Mouse (Mus musculus): ENCODE results near the gene Tnfrsf18. TPM values are rescaled to one million over a fixed set of nuclear protein-coding genes. Genes with fewer than 3 reads are reported as not detected.

The Tnfrsf18 gene
- not detected for total RNA-seq (2021)

DNA sequence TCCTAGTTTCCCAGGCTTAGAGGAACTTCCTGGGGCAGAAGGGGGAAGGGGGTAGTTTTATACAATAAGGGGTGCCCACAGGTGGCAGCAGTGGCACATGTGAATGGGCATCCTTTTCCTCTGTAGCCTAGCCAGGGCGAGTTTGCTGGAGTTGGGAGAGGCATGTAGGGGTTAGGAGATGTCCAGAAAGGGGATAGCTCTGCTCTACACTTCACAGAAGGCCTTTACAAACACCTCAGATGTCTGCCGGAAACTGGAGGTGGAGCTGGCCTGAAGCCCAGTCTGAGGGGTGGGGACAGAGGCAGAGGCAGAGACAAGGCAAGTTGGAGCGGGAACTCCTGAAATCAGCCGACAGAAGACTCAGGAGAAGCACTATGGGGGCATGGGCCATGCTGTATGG, at the start of gene Tnfrsf18:
Gene Tnfrsf18 (plus strand): TSS at position 152 of the 400 bp plus-strand sequence.
- peak; percentile 29 to 52 for DNase-seq

DNA sequence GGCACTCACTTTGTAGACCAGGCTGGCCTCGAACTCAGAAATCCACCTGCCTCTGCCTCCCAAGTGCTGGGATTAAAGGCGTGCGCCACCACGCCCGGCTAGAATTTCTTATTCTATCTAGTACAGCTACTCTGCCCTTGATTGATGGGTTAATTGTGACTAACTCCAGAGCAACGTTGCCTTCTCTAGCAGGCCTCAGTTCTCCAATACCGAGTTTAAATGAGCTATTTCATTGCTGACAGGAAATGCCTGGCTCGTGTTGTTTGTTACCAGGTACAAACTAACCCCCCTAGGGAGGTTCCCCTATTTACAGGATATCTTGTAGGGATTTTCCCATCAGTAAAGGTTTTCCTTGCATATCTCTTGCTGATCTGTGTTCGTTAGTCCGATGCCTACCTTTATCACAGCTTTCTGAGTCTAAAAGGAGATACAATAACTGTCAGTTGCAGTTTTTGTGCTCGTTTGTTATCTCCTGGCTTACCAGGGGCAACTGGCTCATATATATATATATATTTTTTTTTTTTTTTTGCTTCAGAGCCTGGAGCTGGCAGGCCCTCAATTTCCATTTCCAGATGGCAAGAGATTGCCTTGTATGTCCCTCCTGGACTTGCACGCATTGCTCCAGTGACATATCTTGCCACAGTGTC, 44.4 kb upstream of the Tnfrsf18 start:
- DNase-seq: no peak

DNA sequence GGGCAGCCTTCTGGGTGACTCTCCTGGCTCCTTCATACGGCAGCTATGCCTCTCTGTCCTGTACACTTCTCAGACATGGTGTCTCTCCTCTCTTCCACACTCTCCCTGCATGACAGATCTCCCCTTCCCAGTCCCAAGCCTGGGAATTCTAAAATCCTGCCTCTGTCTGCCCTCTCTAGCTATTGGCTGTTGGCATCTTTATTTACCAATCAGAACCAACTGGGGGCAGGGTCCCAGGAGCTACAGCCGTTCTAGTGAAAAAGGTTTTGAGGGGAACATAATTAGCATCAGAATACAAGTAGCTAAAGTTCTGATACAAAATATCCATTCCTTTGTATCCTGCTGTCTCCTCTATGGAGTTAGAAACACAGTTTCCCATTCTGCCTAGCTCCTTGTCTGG, 42.2 kb upstream of the Tnfrsf18 start:
- DNase-seq: no peak

DNA sequence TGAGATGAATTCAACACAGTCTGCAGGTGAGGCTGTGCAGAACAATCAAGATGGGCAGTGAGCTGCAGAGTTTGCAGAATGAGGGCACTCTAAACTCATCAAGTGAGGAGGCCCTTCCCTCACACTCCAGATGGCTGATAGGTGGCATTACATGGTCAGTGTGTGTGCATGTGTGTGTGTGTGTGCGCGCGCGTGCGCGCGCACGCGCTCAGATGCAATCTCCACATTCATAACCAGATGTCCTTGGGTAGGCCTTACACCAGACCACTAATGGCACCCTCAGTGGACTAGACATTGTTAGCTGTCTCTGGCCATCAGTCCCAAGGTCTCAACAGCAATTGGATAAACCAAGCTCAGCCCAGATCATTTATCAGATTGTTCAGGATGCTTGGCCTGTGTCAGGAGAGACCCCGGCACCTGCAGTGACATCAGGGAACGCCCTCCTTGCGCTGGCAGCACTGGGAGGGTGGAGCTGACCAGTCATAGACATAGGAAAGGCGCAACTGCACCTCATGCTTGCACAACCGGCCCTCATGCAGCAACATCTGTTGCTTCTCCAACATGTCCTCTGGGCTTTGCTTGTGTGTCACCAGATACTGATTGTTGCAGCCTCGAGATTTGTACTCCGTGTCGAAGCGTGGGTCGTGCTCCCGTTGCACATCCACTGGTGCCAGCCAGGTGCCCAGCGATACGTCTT, 34.6 kb upstream of the Tnfrsf18 start:
- peak in 1 of 2 experiments; percentile 10 for DNase-seq

DNA sequence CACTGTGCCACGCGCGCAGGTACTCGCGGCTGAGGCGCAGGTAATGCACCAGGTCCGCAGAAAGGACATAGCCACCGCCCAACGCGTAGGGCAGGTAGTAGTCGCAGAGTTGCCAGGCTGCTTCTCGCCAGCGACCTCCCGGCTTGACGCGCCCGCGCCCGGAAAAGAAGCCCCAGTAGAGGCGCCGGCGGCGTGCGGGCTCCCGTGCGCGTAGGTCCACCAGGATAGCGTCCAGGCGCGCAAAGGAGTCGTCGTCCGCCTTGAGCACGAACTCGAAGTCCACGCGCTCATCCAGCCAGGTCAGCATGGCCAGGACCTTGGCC, 34.1 kb upstream of the Tnfrsf18 start:
- DNase-seq: no peak

DNA sequence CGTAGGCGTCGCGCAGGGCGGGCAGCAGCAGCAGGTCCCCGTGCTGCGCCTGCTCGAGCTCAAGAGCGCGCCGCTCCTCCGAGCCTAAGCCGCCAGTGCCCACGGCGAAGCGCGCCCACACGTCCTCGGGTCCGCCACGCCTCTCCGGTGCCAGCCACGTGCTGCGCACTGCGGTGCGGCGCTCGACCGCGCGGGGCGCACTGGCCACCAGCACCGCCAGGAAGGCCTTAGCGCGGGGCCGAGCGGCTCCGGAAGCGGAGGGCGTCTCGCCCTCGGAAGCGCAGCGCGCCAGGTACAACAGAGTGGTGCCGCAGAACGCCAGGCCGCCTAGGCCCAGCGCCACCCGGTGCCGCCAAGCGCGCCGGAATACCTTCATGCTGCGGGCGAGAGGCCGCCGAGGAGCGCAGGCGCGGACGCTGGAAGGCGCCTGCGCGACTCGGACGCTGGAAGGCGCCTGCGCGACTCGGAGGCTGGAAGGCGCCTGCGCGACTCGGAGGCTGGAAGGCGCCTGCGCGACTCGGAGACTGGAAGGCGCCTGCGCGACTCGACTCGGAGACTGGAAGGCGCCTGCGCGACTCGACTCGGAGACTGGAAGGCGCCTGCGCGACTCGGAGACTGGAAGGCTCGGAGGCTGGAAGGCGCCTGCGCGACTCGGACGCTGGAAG, 33.6 kb upstream of the Tnfrsf18 start, which contains the start of the genes B3galt6 and Sdf4:
Gene B3galt6 (minus strand): TSS at position 409 of the 665 bp plus-strand sequence.
Gene Sdf4 (plus strand): TSS at position 632 of the 665 bp plus-strand sequence.
- DNase-seq: peak; percentile 89 to 90

DNA sequence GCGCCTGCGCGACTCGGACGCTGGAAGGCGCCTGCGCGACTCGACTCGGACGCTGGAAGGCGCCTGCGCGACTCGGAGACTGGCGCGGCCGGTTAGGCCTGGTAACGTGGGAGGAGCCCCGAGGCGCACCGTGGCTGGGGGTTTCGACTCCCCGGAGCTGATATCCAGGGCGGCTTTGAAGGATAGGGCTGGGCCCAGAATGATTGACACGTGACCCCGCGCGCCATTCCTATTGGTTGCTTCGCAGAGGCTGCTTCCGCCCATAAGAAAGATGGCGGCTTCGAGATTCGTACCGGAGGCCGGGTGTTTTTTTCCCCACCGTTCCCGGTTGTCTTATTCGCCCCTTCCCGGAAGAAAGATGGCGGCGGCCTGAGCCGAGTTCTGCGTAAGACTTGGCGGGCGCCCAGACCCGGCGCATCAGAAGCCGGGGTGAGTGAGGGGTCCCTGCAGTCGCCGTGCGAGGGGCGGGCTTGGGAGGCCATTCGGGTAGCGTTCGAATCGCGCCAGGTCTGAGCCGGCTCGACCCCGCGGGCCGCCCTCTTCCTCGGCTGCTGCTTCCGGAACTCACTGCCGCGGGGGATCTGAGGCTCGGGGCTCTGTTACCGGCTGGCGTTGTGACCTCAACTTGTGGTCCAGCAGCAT, 32.9 kb upstream of the Tnfrsf18 start:
- DNase-seq: peak; percentile 95 to 96

DNA sequence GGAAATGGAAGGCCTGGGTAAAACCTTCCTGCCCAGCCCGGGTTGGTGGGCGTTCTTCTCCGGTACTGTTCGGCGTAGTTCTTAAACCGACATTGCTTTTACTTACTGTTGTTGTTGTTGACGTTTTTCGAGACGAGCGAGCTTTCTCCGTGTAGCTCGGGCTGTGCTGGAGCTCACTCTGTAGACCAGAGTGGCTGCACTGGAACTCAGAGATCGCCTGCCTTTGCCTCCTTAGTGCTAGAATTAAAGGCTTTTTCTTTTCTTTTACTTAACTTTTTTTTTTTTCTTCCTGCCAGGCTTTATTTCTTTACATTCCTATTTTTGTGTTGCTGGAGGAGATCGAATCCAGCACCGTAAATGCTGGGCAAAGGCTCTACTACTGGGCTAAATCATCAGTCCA, 32.4 kb upstream of the Tnfrsf18 start:
- DNase-seq: no peak

DNA sequence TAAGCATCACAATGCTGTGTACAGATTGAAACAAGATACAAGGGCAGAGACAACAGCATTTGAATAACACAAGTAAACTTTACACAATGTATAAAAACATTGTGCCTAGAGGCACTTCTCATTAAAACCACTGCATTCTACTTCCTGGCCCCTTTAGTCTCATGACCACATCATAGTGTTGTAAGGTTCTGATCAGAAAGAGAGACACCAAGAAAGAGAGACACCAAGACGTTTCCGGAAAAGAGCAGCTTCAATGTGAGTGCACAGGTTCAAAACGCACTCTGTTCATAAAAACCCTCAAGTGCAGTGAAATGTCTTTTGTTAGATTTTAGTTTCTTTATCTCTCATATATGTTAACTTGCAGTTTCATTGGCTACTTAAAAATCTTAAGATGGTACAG, 21.9 kb upstream of the Tnfrsf18 start:
- no peak for DNase-seq

DNA sequence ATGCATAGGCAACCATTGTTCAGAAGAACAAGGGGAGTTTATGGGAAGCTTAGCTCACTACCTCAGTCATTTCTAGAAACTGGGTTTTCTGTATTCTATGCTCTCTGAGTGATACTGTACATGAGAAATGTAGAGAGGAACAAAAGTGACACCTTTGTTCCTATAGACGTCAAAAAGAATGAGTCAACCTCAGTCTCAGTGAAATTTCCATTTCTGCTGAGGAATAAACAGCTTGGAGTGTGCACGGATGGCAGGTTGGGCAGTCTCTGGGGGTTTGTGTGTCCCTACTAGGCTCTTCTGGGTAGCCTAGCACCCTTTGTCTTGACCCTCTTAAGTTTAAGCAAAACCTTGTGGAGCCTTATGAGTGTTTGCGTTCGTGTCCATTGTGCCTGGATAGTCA, 17.6 kb upstream of the Tnfrsf18 start:
- no peak for DNase-seq

DNA sequence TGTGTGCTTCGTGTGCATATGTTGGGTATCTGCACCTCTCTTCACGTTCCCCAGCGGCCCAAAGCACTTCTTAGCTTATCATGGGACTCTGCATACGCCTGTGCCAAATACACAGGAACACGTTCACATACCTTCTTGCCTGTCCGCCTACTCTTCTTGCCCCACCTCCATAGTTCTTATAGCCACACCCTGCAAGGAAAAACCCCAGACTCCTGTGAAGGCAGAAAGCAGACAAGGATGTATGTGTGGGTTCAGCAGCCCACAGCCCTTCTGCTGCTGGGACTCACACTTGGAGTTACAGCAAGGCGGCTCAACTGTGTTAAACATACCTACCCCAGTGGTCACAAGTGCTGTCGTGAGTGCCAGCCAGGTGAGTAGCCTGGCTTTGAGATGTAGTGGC, 12.3 kb upstream of the Tnfrsf18 start, which contains the start of gene Tnfrsf4:
Gene Tnfrsf4 (plus strand): TSS at position 207 of the 400 bp plus-strand sequence.
- DNase-seq: no peak

DNA sequence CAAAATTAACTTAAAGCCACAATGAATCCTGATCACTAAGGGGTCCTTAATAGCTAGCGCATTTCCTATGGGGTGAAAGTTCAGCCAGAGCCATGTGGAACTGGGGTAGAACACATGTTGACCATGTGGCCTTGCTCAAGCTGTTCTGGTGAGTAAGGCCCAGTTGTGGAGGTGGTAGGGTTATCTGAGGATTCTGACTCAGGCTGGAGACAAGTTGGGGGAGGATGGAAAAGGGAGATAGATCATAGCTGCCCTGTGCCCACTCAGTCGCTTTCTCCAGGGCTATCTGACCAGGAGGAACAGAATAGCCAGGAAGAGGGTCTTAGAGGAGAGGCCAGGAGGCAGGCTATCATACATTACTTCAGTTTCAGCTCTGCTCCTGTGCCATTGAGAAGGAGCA, 11.5 kb upstream of the Tnfrsf18 start:
- DNase-seq: no peak

DNA sequence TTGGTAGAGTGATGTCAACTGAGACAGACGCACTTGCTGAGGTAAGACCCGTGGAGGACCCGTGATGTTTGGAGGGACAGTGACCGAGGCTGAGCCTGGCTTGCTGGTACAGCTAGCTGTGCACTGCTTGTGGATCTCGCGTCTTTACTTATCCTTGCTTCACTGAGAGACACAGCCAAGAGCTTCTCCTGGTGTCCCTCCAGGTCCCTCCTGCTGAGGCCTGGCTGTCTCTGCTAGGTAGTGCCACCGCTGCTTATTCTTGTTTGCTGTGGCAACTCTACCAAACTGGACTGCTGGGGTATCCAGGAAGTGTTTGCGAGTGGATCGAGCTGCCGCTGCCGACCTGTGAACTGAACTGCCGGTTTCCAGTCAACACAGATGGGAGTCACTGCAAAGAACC, 6.2 kb upstream of the Tnfrsf18 start:
- no peak for DNase-seq

DNA sequence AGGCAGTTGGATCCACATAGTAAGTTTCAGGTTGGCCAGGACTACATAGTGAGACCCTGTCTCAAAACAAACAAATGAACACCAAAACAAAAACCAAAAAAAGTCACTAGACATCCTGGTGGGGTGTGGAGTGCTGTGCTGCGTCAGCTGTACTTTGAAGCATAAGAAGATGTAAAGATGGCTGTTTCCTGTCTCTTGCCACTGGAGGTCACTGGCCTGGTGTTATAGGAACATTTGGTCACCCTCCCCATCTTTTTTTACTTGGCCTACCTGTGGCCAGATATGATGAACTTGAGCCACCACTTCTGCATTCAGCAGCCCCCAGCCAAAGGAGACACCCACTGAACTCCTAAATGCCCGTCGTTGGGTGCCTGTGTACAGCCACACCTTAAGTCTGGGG, 4.6 kb upstream of the Tnfrsf18 start:
- DNase-seq: no peak

DNA sequence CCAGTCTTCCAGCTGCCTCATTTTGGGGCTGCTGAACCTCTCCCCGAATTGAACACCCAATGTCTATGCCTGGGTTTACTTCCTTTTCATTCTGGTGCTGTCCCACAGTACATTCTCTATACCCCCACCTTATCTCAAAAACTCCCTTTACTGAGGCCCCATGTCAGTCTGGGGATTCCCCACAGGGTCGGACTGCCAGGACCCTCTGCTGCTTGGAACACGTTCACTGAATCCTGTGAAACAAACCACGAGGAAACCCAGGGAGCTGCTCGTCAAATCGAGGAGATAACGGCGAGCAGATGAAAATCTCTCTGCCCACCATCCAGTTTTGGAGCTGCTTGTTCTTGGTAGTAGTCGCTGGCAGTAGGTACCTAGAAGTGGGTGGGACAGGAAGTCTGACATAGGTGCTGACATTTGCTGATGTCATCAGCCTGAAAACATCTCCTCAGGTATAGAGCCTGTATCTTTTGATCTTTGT, 4.0 kb upstream of the Tnfrsf18 start:
- no peak for DNase-seq

DNA sequence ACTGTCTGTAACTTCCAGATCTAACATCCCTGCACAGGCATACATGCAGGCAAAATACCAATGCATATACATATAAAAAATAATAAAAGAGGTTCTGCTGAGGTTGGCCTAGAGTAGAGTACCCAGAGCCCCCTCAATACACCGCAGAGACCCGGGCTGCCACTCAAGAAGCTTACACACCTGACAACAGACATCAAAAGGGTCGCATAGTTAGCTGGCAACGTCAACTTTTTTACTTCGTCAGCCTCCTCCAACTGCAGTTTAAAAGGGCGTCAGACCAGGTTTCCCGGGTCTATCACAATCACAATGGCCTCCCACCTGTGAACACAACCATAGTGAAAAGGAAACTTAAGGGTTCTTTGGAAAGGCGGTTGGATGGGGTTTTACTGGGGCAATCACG, 2.4 kb upstream of the Tnfrsf18 start:
- no peak for DNase-seq

DNA sequence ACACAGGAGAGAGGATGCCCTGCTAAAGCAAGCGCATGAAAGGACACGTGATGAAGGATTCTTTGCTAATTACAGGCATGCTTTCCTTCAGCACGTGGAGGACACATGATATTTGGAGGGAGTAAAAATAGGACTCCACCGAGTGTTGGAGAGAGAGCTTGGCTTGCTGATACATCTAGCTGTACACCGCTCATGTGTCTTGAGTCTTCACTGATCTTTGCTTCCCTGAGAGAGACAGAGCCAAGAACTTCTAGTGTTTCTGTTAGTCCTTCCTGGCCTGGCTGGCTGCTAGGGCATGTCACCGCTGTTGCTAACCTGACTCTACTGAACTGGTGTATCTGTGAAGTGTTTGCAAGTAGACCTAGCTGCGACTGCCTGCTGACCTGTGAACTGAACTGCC, 1.8 kb upstream of the Tnfrsf18 start:
- no peak for DNase-seq

DNA sequence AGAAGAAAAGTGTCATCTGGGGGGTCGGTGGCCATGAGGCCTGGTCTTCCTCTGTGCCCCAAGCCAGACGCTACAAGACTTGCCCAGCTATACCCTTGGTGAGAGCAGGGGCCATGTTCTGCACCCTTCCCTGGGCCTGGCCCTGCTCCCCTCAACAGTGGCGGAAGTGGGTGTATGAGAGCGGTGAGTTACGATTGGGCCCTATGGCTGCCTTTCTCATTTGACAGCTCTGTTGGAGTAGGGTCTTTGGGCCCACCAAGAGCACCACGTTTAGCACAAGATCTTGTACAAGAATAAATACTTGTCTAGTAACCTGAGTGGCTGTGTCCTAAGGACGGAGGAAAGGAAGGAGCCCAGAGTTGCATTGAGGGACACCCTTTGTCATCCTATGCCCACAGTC, 2.6 kb downstream of the Tnfrsf18 start:
- DNase-seq: no peak

DNA sequence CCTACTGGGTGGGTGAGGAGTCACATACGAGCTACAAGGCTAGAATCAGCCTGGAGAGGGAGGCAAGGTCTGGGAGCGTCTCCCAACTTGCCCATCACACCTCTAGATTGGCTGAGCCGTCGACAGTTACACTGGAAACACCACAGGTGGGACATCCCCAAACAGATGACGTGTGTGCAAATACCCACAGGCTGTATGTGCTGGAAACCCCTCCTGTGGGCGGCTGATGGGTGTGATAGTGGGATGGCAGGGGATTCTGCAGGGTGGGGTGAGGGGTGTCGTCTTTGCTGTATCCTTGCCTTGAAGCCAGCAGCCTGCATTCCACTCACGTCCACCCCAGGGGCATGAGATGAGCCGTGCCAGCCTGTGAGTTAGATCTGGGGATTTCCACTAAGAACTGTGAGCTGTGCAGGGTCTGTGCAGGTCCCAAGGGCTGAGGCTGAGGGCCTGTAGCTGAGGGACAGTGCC, 4.7 kb downstream of the Tnfrsf18 start:
- no peak for DNase-seq

DNA sequence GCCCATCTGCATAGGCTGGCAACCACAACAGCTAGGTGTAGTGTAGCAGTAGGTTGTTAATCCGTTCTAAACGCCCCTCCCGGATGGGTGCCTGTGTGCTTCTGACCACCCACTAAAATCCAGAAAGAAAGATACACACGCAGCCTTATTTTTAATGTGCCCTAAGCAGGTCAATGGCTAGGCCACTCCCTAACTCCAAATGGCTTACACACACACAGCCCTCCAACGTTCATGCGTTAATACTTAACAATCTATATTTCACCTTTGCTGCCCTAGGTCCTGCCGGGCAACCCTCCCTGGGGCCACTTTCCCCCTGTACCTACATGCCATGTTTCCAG, 5.3 kb downstream of the Tnfrsf18 start:
- no peak for DNase-seq

DNA sequence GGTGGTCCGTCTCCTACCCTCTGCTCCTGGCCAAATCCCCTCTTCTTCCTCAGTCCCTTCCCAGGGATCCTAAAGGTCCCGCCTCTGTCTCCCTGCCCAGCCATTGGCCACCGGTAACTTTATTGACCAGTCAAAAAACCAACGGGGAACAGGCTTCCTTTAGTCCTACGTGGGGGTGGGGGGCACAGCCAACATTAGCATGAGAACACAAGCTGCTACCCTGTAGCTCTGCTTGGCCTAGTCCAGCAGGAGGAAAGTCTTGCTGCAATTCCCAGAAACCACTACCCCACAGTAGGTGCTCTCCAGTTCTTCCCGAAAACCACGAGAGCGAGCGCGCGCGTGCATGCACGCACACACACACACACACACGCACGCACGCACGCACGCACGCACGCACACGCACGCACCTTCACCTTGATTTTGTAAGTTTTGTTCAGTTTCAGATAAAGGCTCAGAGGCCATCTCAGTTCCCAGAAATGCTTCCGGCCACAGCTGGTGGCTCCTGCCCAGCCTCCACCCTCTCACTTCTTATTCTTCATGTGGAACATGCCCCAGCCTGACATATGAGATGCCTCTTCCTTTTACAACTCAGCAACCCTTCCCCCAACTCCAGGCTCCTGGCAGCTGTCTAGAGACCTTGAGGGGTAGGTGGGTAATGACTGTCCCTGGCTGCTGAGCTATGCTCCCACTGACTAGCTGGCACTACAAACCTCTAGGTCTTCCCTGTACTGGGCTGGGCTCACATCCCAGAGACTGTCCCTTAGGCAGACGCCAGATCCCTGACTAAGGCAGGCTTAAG, 5.8 kb downstream of the Tnfrsf18 start:
- DNase-seq: peak; percentile 64 to 70

DNA sequence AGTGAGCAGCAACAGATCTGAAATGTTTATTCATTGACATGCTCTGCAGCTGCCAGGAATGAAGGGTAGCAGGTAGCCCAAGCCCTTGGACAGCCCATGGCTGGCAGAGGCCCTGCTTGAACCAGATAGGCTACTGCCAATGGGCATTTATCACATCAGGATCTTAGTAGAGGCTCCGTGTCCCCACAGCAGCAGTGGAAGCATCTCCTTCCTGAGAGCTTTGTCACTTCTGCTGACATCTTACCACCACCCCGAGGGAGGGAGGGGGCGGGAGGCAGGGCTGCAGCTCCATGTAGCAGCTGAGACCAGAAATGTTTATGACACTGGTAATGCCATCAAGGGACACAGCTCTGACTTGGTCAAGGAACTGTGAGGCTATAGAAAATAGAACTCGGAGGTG, 6.9 kb downstream of the Tnfrsf18 start:
- DNase-seq: no peak

Data from layer of hippocampus, postnatal 36 days (tissue).